Mouse (Mus musculus) hindbrain, embryonic 14.5 days (tissue): ENCODE data around the gene Tex21. TPM values are rescaled to one million over a fixed set of nuclear protein-coding genes. Genes with fewer than 3 reads are reported as not detected.

Experiments used
- ATAC-seq: fragments of 200-750 bp; cut with Nextera tagmentation; 2 replicates; pipeline ENCODE4 v1.8.0; 2017; ENCODE audit warnings: moderate number of reproducible peaks, mild to moderate bottlenecking, moderate TSS enrichment, moderate library complexity; ENCODE audit not compliant: low FRiP score
- DNase-seq: peaks from one replicate; pipeline ENCODE4 v3.0.0-alpha.2; 2015; ENCODE audit warnings: low spot score
- H3K27ac ChIP-seq: fragments of 300-500 bp; sonication (generic); 2 replicates; pipeline ENCODE4 v1.5.1; 2014; ENCODE audit warnings: mild to moderate bottlenecking, moderate library complexity
- H3K27me3 ChIP-seq: fragments of 300-500 bp; sonication (generic); 2 replicates; pipeline ENCODE4 v1.6.1; 2014; ENCODE audit warnings: mild to moderate bottlenecking, low read length, mixed read lengths; ENCODE audit not compliant: control insufficient read depth, insufficient read depth
- H3K36me3 ChIP-seq: fragments of 300-500 bp; sonication (generic); replicated peaks from 2 replicates; pipeline ENCODE4 v1.6.1; 2014; ENCODE audit not compliant: control insufficient read depth, insufficient read depth
- H3K4me1 ChIP-seq: fragments of 300-500 bp; sonication (generic); replicated peaks from 2 replicates; pipeline ENCODE4 v1.6.1; 2014; ENCODE audit warnings: antibody characterized with exemption, low read length, mixed read lengths; ENCODE audit not compliant: control insufficient read depth, insufficient read depth
- H3K4me2 ChIP-seq: fragments of 300-500 bp; sonication (generic); replicated peaks from 2 replicates; pipeline ENCODE4 v1.6.1; 2014; ENCODE audit warnings: mild to moderate bottlenecking, moderate library complexity
- H3K4me3 ChIP-seq: fragments of 300-500 bp; sonication (generic); replicated peaks from 2 replicates; pipeline ENCODE4 v1.5.1; 2014; ENCODE audit warnings: mild to moderate bottlenecking, low read length
- H3K9ac ChIP-seq: fragments of 300-500 bp; sonication (generic); 2 replicates; pipeline ENCODE4 v1.6.1; 2014
- H3K9me3 ChIP-seq: fragments of 300-500 bp; sonication (generic); 2 replicates; pipeline ENCODE4 v1.6.1; 2016; ENCODE audit warnings: low read length; ENCODE audit not compliant: control insufficient read depth
- WGBS: fragments of 180-500 bp; shearing (Covaris S2); extraction: QIAGEN DNeasy Blood & Tissue Kit; methylation state at CpG from one replicate; pipeline ENCODE4 v1.1.7; 2014; 5-methylcytosine and 5-hydroxymethylcytosine counted together
- polyA plus RNA-seq: library from polyadenylated mRNA; unstranded; fragments of >200 nt; fragmentation: Nextera tagmentation; extraction: Ambion mirVana; gene quantifications from 2 replicates; pipeline ENCODE4 v1.2.1, GENCODE M21; 2014

The Tex21 gene
- polyA plus RNA-seq, 1 experiment from 2014 or later, result 0.09 TPM

DNA sequence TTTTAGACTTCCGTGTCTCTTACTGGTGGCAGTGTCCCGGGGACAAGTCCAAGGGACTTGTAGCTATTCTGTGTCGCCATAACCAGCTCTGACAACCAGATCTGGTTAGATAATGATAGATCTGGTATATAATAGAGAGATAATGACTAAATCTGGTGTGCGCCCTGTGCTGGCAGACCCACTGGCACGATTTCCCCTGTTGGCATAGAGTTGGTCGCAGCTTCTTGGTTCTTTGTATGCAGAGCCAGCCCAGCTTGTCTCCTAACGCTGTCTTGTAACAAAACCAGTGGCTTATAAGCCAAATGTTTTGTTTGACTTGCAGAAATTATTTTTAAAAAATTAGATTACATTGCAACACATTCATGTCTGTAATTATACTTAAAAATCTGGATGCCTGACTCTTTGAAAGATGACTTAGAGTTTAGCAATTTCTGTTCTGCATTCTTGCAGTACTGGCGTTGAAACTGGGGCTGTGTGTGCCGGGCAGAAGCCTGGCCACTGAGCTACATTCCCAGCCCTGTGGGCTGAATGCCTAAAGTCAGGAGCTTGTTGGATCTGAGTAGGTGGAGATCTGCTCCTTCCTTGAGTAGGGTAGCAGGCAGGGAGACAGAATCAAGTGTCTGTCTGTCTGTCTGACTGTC, 17.9 kb upstream of the Tex21 start:
- Histone ChIP-seq H3K27me3 (no peaks in the 10 kb centered on the region), H3K9ac (no peak overlapping the region), H3K4me1 (no peaks in the 10 kb centered on the region), H3K9me3 (no peaks in the 10 kb centered on the region), H3K4me2 (no peak overlapping the region), H3K36me3 (no peaks in the 10 kb centered on the region), H3K27ac (peak overlapping the region; percentile 64), H3K4me3 (no peak overlapping the region)
- 80% methylated on average over 9 of the region's 9 CpGs for WGBS
- ATAC-seq (no peak; the same call in 1 of the 2 replicates), DNase-seq (no peak)

DNA sequence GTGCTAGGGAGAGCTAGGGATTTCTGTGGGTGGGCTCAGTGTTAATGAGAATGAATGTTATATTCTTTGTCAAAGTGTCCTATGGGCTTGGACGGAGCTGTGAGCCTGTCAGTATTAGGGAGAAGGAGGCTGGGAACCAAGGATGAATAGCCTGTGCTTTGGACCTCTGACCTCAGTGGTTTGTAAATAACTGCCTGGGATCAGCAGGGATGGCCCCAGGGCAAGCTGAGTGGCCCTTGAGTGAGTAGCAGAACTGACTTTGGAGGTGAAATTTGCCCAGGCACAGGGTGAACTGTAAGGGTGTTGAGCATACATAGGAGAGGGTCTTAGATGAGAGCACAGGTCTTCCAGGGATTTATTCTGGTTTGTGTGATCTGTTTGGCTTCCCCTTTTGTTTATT, 17.3 kb upstream of the Tex21 start:
- Histone ChIP-seq H3K9me3 (no peaks in the 10 kb centered on the region), H3K4me1 (no peaks in the 10 kb centered on the region), H3K27me3 (no peaks in the 10 kb centered on the region), H3K4me2 (no peak overlapping the region), H3K27ac (0 out of 2 replicates have a peak overlapping the region, but pooled peaks have one; percentile 7), H3K4me3 (no peak overlapping the region), H3K9ac (no peak overlapping the region), H3K36me3 (no peaks in the 10 kb centered on the region)
- DNase-seq, result no peak
- 25% methylated on average over 1 of the region's 1 CpGs for WGBS
- no peak for ATAC-seq

DNA sequence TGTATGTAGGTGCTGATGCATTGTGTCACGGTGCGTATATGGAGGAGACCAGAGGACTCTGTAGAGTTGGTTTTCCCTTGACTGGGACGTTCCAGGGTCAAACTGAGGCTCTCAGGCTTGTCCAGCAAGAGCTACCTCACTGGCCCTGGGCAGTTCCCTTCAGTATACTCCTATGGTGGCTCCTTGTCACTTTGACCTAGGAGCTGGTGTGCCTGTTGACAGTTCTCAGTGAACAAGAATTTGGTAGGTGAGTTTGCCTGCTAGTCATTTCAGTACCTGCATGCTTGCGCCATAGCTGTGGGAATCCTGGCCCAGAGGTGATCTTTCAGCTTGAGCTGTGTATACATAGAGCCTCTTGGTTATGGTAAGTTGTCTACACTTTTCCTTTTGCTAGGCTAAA, 16.4 kb upstream of the Tex21 start:
- DNase-seq, result no peak
- 95% methylated on average over 4 of the region's 4 CpGs for WGBS
- ATAC-seq, result no peak

DNA sequence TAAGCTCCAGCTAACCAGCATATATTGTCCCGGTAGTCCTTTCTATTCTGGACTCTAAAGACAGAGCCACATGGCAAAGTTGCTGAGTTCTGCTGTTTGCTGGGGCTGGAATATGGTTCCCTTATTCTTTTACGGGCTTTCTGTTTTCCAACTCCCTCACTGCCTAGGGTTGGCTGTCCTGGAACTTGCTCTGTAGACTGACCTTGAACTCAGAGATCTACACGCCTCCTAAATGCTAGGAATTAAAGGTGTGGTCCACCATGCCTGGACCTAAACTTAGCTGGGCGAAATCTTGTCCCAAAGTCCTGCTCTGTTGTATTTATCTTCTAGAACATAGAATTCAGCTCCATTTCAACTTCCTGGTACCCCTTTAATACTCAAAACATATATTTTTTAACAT, 15.0 kb upstream of the Tex21 start:
- DNase-seq, result no peak
- H3K4me2 ChIP-seq, result no peak overlapping the region
- 94% methylated on average over 4 of the region's 4 CpGs for WGBS

More for the DNA sequence above, 16.4 kb upstream of the Tex21 start:
- H3K27ac ChIP-seq, result no peak overlapping the region
- no peak overlapping the region for H3K4me2 ChIP-seq
- H3K9me3 ChIP-seq, result no peaks in the 10 kb centered on the region
- no peak overlapping the region for H3K4me3 ChIP-seq
- no peak overlapping the region for H3K9ac ChIP-seq
- no peaks in the 10 kb centered on the region for H3K36me3 ChIP-seq
- H3K4me1 ChIP-seq, result no peaks in the 10 kb centered on the region
- no peaks in the 10 kb centered on the region for H3K27me3 ChIP-seq

DNA sequence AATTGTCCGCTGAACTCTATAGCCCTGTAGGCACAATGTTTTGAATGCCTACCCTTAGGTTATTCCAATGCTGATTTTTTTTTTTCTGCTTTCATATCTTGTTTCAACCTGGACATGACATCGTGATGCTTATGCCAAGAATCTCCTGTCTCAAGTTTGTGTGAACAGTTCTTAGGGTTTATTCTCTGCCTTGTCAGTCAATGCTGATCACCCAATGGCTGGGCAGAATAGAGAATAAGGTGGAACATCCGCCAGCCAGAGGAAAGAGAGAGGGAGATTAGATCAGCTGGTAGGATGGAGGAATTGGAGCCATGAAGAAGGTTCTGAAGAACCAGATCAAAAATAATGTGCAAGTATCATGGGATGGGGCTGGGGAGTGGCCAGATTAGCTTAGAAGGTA, 14.1 kb upstream of the Tex21 start:
- peaks cover 9% of the 10 kb centered on the region for H3K4me1 ChIP-seq
- no peaks in the 10 kb centered on the region for H3K27me3 ChIP-seq
- no peaks in the 10 kb centered on the region for H3K9me3 ChIP-seq
- WGBS, result 98% methylated on average over 3 of the region's 3 CpGs
- H3K4me3 ChIP-seq, result no peak overlapping the region
- no peak overlapping the region for H3K27ac ChIP-seq
- DNase-seq (no peak), ATAC-seq (no peak)
- H3K4me2 ChIP-seq, result no peak overlapping the region
- no peaks in the 10 kb centered on the region for H3K36me3 ChIP-seq
- no peak overlapping the region for H3K9ac ChIP-seq

More for the DNA sequence above, 15.0 kb upstream of the Tex21 start:
- no peak overlapping the region for H3K27ac ChIP-seq
- H3K4me1 ChIP-seq, result peaks cover under 1% of the 10 kb centered on the region
- H3K9ac ChIP-seq, result no peak overlapping the region
- H3K4me3 ChIP-seq, result no peak overlapping the region
- no peaks in the 10 kb centered on the region for H3K9me3 ChIP-seq
- no peaks in the 10 kb centered on the region for H3K36me3 ChIP-seq
- H3K27me3 ChIP-seq, result no peaks in the 10 kb centered on the region
- no peak for ATAC-seq

DNA sequence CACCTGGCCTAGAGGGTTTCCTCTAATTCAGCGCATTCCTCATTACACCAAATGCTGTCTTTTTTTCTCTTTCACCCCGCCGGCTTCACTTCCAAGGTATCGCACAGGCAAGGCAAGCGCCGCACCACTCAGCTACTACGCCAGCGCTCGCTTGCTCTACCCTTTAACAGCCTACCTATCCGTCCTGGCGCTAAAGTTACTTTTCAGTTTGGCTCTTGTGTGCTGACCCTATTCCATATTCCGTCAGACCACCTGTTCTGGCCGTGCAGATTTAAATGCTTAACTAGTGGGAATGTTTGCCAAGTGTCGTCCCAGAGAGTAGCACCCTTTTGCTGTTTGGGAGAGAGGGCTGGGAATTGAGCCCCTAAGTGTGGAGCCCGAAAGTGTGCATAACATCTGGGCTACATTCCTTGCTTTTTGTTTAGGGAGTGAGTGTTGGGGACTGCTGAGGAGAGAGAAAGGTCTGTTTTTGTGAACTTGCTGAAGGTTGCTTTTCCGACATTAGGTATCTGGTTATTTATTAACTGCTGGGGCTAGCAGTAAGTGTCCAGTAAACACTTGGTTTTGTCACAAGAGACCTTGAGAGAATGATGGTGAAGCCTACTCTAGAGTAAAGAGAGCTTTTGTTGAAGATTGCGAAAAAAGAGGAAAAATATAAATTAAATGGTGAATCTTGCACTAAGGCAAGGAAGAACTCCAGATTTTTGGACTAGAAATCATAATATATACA, 9.7 kb upstream of the Tex21 start:
- no peaks in the 10 kb centered on the region for H3K27me3 ChIP-seq
- H3K27ac ChIP-seq, result no peak overlapping the region
- DNase-seq (no peak), ATAC-seq (no peak)
- peak overlapping the region; percentile 65 for H3K9ac ChIP-seq
- no peaks in the 10 kb centered on the region for H3K36me3 ChIP-seq
- H3K4me2 ChIP-seq, result peak overlapping the region; percentile 87
- 8% methylated on average over 17 of the region's 17 CpGs for WGBS
- no peaks in the 10 kb centered on the region for H3K9me3 ChIP-seq
- H3K4me1 ChIP-seq, result peaks cover 9% of the 10 kb centered on the region
- peak overlapping the region; percentile 57 for H3K4me3 ChIP-seq

DNA sequence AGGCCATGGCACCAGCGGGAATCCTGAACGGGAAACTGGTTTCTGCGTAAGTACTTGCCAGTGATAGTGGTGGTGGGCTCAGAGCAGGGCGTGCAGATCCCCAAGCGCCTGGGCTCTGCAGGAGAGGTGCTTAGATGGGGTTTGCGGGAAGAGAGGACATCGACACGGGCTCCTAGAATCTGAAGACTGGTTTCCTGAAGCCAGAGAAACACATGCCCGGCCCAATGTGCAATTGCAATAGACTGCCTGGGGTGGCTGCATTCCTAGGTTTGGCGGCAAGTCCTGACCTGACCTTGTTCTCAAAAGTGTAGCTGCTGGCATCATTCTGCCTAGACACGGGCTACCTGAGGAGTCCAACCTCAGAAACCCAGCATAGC, 8.9 kb upstream of the Tex21 start:
- Histone ChIP-seq H3K36me3 (no peaks in the 10 kb centered on the region), H3K9me3 (no peaks in the 10 kb centered on the region), H3K27ac (peak overlapping the region; percentile 54; the same call in 1 of the 2 replicates), H3K9ac (peak overlapping the region; percentile 65), H3K4me2 (peak overlapping the region; percentile 87), H3K4me1 (peaks cover 9% of the 10 kb centered on the region), H3K27me3 (no peaks in the 10 kb centered on the region), H3K4me3 (peak overlapping the region; percentile 57)
- no peak; the same call in 1 of the 2 replicates for ATAC-seq
- no peak for DNase-seq
- WGBS, result 0% methylated on average over 11 of the region's 11 CpGs

DNA sequence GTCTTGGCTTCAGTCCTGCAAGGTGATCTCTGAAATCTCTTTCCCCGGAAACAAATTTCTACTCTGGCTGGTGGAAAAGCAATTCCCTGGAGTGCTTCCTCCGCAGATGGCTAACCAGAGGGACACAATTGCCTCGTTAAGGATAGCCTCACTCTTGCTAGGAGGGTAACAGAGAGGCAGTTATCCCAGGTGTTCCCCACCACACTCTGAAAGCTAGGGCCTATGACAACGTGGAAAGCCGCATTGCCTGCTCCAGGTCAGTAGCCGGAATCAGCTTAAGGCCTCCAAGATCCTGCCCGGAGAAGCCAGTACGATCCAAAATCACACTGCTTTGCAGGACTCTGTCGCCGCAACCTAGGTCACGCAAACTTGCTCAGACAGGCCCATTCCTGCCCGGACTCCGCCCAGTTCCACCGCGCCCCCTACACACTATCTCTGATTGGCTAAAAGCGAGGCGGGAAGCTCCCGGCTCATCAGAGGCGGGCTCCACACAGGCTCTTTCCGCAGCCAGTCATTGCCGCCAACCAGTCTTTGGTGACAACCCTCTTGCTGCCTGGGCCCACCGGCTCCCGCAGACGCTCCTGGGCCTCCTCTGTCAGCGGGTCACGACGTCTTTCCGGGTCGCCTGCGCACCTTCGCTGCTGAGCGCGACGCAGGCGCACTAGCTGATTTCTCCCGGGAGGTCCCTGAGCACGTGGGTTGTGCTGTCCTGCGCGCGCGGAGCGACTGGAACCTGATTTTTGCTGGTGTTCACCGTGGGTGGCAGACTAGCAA, 8.4 kb upstream of the Tex21 start, which contains the start of gene Mthfd1:
Mthfd1 (plus strand) TSS at position 574 of the 774 bp plus-strand sequence.
- H3K9me3 ChIP-seq, result no peaks in the 10 kb centered on the region
- peak within 1 kb of the TSS; percentile 54 for H3K27ac ChIP-seq
- DNase-seq, result peak; percentile 91
- H3K27me3 ChIP-seq, result no peaks in the 10 kb centered on the region
- no peaks in the 10 kb centered on the region for H3K36me3 ChIP-seq
- peak within 1 kb of the TSS; percentile 65 for H3K9ac ChIP-seq
- H3K4me2 ChIP-seq, result peak within 1 kb of the TSS; percentile 87
- peak within 1 kb of the TSS; percentile 57 for H3K4me3 ChIP-seq
- 2% methylated on average over 43 of the region's 43 CpGs for WGBS
- peak; percentile 100 for ATAC-seq
- H3K4me1 ChIP-seq, result peaks cover 9% of the 10 kb centered on the region

DNA sequence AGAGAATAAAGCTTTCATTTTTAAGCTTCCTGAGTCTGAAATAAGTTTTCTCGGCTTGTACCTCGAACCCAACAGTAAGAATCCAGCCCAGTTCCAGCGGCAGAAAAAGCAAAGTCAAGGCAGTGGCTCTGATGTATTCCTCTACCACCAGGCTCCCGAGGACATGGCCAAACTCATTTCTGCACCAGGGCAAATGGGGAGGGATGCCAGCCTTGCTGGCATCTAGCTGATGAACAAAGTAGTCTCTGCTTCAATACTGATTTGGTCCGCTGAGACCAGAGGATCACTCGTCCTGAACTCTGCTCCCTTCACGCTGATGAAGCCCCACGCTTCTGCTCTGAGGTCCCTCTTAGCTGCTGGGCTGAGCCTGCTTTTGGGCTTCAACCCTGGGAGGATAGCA, 7.4 kb upstream of the Tex21 start:
- Histone ChIP-seq H3K4me2 (peak overlapping the region; percentile 87), H3K4me3 (no peak overlapping the region), H3K27ac (no peak overlapping the region), H3K9ac (no peak overlapping the region), H3K4me1 (peaks cover 9% of the 10 kb centered on the region), H3K36me3 (no peaks in the 10 kb centered on the region), H3K9me3 (no peaks in the 10 kb centered on the region), H3K27me3 (no peaks in the 10 kb centered on the region)
- DNase-seq (no peak), ATAC-seq (no peak)
- WGBS, result 81% methylated on average over 8 of the region's 8 CpGs
